29 mouse cellular contexts compared by ENCODE assay signal in the genomic region with DNA sequence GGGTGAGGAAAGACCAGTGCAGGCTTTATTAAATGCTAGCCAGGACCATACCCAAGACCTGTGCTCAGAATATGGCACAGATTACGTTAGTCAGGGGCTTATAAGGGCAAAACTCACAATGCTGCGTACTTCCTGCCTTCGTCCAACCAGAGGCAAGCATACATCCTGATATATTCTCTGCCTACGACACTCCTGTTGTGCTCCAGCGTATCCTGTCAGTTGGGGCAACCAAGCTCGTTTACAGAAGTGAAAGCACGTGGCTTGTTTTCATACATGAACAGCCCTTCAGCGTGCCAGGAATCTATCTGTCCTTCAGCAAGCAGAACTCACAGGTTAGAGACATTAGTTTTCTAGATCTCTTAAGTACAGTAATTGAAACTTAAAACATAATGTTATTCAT.
DNase-seq lines count a peak whose midpoint lies in the region; ATAC-seq lines count a peak whose summit lies in the region.
"Had no signal": no experiment of that assay in that cellular context is flagged by ENCODE, and none has a peak within 500 bp of the region (broad histone marks: within the 10 kb centered on the region; RNA-seq: fewer than 3 reads in every experiment).

No protein-coding gene starts in this region.

- H3K27ac ChIP-seq in heart, embryonic 11.5 days (ENCODE audit: low read depth, low read length), result no peak overlapping the region
- H3K27ac ChIP-seq: embryonic facial prominence, embryonic 12.5 days; embryonic facial prominence, embryonic 15.5 days; forebrain, embryonic 12.5 days; forebrain, embryonic 15.5 days; heart, embryonic 15.5 days; hindbrain, embryonic 10.5 days; hindbrain, embryonic 14.5 days; hindbrain, postnatal 0 days had no signal

- ATAC-seq in heart, embryonic 11.5 days (replicated peaks; ENCODE audit: insufficient number of reproducible peaks, low FRiP score, low TSS enrichment), result no peak
- ATAC-seq in granulocyte monocyte progenitor cell, adult 5-6 weeks (replicated peaks; ENCODE audit: poor library complexity, severe bottlenecking), result peak; percentile 95
- ATAC-seq in megakaryocyte progenitor cell, adult 5-6 weeks (replicated peaks; ENCODE audit: poor library complexity), result peak; percentile 71
- no peak for ATAC-seq in megakaryocyte-erythroid progenitor cell, adult 5-6 weeks (replicated peaks; ENCODE audit: low FRiP score, low TSS enrichment, poor library complexity, severe bottlenecking)
- ATAC-seq: forebrain, embryonic 15.5 days; hindbrain, postnatal 0 days; inflammation-experienced regulatory T-cells, adult 6 months had no signal

- no peaks in the 10 kb centered on the region for H3K36me3 ChIP-seq in heart, embryonic 11.5 days (ENCODE audit: control insufficient read depth, insufficient read depth, low read length)
- H3K36me3 ChIP-seq in splenic B cell, adult 2 months (ENCODE audit: control insufficient read depth, insufficient read depth, low read length, poor library complexity, severe bottlenecking), result no peaks in the 10 kb centered on the region
- H3K36me3 ChIP-seq: embryonic facial prominence, embryonic 12.5 days; embryonic facial prominence, embryonic 15.5 days; forebrain, embryonic 12.5 days; forebrain, embryonic 15.5 days; heart, embryonic 12.5 days; heart, embryonic 15.5 days; hindbrain, embryonic 10.5 days had no signal

- intact Hi-C loops in left cerebral cortex, postnatal 14 days (cut with DNase I), result no loop called here

- H3K4me1 ChIP-seq in heart, embryonic 11.5 days (ENCODE audit: control insufficient read depth, insufficient read depth, low read length), result 0 out of 2 replicates have a peak, but pooled peaks cover 3% of the 10 kb centered on the region

- no peak overlapping the region for H3K4me3 ChIP-seq in heart, embryonic 11.5 days (ENCODE audit: low read depth, low read length)
- H3K4me3 ChIP-seq: embryonic facial prominence, embryonic 12.5 days; embryonic facial prominence, embryonic 15.5 days; erythroblast, embryonic 14.5 days; forebrain, embryonic 12.5 days; forebrain, embryonic 15.5 days; heart, embryonic 12.5 days; heart, embryonic 15.5 days; hindbrain, embryonic 10.5 days had no signal

- H3K27me3 ChIP-seq in heart, embryonic 11.5 days (ENCODE audit: control insufficient read depth, insufficient read depth, low read length), result no peaks in the 10 kb centered on the region
- no peaks in the 10 kb centered on the region for H3K27me3 ChIP-seq in splenic B cell, adult 2 months (ENCODE audit: control insufficient read depth, insufficient read depth, low read length, poor library complexity, severe bottlenecking)
- H3K27me3 ChIP-seq: embryonic facial prominence, embryonic 12.5 days; embryonic facial prominence, embryonic 15.5 days; forebrain, embryonic 12.5 days; forebrain, embryonic 15.5 days; heart, embryonic 12.5 days; heart, embryonic 15.5 days had no signal

- no peak overlapping the region for H3K4me2 ChIP-seq in heart, embryonic 11.5 days
- H3K4me2 ChIP-seq: embryonic facial prominence, embryonic 12.5 days; embryonic facial prominence, embryonic 15.5 days; forebrain, embryonic 12.5 days; forebrain, embryonic 15.5 days; heart, embryonic 12.5 days; heart, embryonic 15.5 days; hindbrain, embryonic 14.5 days had no signal

- DNase-seq in heart, adult 11 months, result peak; percentile 82
- DNase-seq in splenic B cell, adult 2 months (ENCODE audit: low read depth, low spot score), result peak; percentile 21
- no peak for DNase-seq in adrenal gland, adult 8-10 months
- DNase-seq in left cerebral cortex, postnatal 14 days (ENCODE audit: low spot score in 2 of 2), result no peak
- DNase-seq: adrenal gland, adult 2 months; adrenal gland, postnatal 25 days; B cell, adult 2 months; cerebellum, adult 11-12 months; cerebellum, adult 8-10 months; cerebellum, postnatal 10 days; cerebellum, postnatal 36 days; gastrocnemius, postnatal 25 days; heart, postnatal 10 days; heart, postnatal 36 days had no signal

- 86% methylated on average over 8 of the region's 8 CpGs for WGBS in heart, embryonic 11.5 days (ENCODE audit: insufficient replicate concordance)

- H3K9ac ChIP-seq in heart, embryonic 11.5 days (ENCODE audit: low read depth, low read length), result no peak overlapping the region
- H3K9ac ChIP-seq: embryonic facial prominence, embryonic 12.5 days; embryonic facial prominence, embryonic 15.5 days; forebrain, embryonic 12.5 days; forebrain, embryonic 15.5 days; heart, embryonic 12.5 days; heart, embryonic 15.5 days; hindbrain, embryonic 14.5 days had no signal

- 0 out of 2 replicates have a peak, but pooled peaks cover 3% of the 10 kb centered on the region for H3K9me3 ChIP-seq in heart, embryonic 11.5 days (replicated peaks; ENCODE audit: control insufficient read depth, low read length)
- H3K9me3 ChIP-seq: embryonic facial prominence, embryonic 12.5 days; embryonic facial prominence, embryonic 15.5 days; forebrain, embryonic 12.5 days; forebrain, embryonic 15.5 days; heart, embryonic 15.5 days had no signal

Comparison
In these comparisons a context has a peak if more than half of its experiments do, and no peak if none do; other contexts are left out.
1. DNase-seq: peak in heart, adult 11 months (single experiment) and splenic B cell, adult 2 months (single experiment); none in adrenal gland, adult 8-10 months (single experiment) and left cerebral cortex, postnatal 14 days (0 of 2).
2. ATAC-seq: peak in granulocyte monocyte progenitor cell, adult 5-6 weeks (single experiment) and megakaryocyte progenitor cell, adult 5-6 weeks (single experiment); none in heart, embryonic 11.5 days (single experiment) and megakaryocyte-erythroid progenitor cell, adult 5-6 weeks (single experiment).